Mouse (Mus musculus): ENCODE data around the gene Mcrip1. TPM values are rescaled to one million over a fixed set of nuclear protein-coding genes. Genes with fewer than 3 reads are reported as not detected.

Gene Mcrip1
- total RNA-seq, 2 experiments from 2014 or later = 39.1 to 44.1 TPM

- DNase-seq = no peak
Observed at GRCm38 (mm10) chr11:120545964-120546363, 3.6 kb downstream of the Mcrip1 start.

- no peak for DNase-seq
Observed at GRCm38 (mm10) chr11:120542376-120542775, 7.2 kb downstream of the Mcrip1 start.

GRCm38 (mm10) chr11:120541907-120542306 is 7.6 kb downstream of the Mcrip1 start:
- DNase-seq = peak; percentile 61 to 74

- DNase-seq = no peak
Observed at GRCm38 (mm10) chr11:120539285-120540014, 10.1 kb downstream of the Mcrip1 start.

GRCm38 (mm10) chr11:120538955-120539284 is 10.6 kb downstream of the Mcrip1 start:
- DNase-seq = no peak

- peak; percentile 85 to 88 for DNase-seq
Observed at GRCm38 (mm10) chr11:120538485-120538884, 11.0 kb downstream of the Mcrip1 start.

GRCm38 (mm10) chr11:120535804-120536203 is 13.7 kb downstream of the Mcrip1 start:
- DNase-seq = no peak

GRCm38 (mm10) chr11:120535145-120535544 is 14.4 kb downstream of the Mcrip1 start:
- DNase-seq = no peak

GRCm38 (mm10) chr11:120534093-120534492 is 15.4 kb downstream of the Mcrip1 start:
- no peak for DNase-seq

- DNase-seq = no peak
Observed at GRCm38 (mm10) chr11:120531646-120532045, 17.9 kb downstream of the Mcrip1 start.

- no peak for DNase-seq
Observed at GRCm38 (mm10) chr11:120530085-120530964, 19.2 kb downstream of the Mcrip1 start, which contains the start of gene Gcgr. TSS of gene Gcgr (plus strand) at chr11:120530699.

GRCm38 (mm10) chr11:120528903-120529302 is 20.6 kb downstream of the Mcrip1 start:
- no peak for DNase-seq

- no peak for DNase-seq
Observed at GRCm38 (mm10) chr11:120527690-120528354, 21.7 kb downstream of the Mcrip1 start.

- no peak for DNase-seq
Observed at GRCm38 (mm10) chr11:120525959-120526358, 23.6 kb downstream of the Mcrip1 start.

- no peak for DNase-seq
Observed at GRCm38 (mm10) chr11:120522581-120522980, 26.9 kb downstream of the Mcrip1 start.

- DNase-seq = peak; percentile 76 to 84
Observed at GRCm38 (mm10) chr11:120520967-120521540, 28.5 kb downstream of the Mcrip1 start.

- DNase-seq = no peak
Observed at GRCm38 (mm10) chr11:120520498-120520897, 29.0 kb downstream of the Mcrip1 start.

- DNase-seq = peak; percentile 79 to 87
Observed at GRCm38 (mm10) chr11:120519738-120520137, 29.8 kb downstream of the Mcrip1 start.

- DNase-seq = no peak
Observed at GRCm38 (mm10) chr11:120518558-120518957, 31.0 kb downstream of the Mcrip1 start.

GRCm38 (mm10) chr11:120518027-120518426 is 31.5 kb downstream of the Mcrip1 start:
- DNase-seq = peak; percentile 69 to 89

GRCm38 (mm10) chr11:120517147-120517546 is 32.4 kb downstream of the Mcrip1 start:
- DNase-seq = no peak

- peak; percentile 88 to 96 for DNase-seq
Observed at GRCm38 (mm10) chr11:120515611-120516010, 33.9 kb downstream of the Mcrip1 start.

Data from heart, adult 18-20 months (tissue).